Mouse (Mus musculus) ZHBTc4 (cell line): ENCODE measurements at regions not wholly inside any gene's neighbourhood (a gene's known extent, or its start where the extent isn't known, plus 50 kb on each side); places are given as distances from the start of the nearest gene placed in this dataset.
A peak's percentile ranks its signal among the peaks of the same experiment; 100 is the strongest.

Experiments used
- DNase-seq: peaks from one replicate; pipeline ENCODE4 v3.0.0-alpha.2; 2011; ENCODE audit warnings: low read depth, low spot score

DNA sequence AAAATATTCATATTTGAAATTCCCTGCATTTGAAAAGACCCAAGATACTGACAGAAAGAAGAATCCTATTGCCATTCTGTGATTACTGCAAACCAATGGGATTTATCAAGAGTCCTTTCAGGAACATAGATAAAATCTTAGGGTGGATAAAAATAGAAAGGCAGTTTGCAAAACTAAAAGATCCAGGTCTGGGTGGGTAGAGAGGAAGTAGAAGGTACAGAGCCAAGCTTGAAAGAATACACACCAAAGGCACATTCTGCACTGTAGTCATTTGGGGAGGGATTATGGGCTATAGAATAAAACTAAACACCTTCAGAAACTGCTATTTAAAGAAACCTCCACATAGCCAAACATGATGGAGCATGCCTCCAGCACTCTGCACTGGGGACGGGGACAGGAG is 288.5 kb upstream of the 4930412O13Rik start:
- DNase-seq: no peak

DNA sequence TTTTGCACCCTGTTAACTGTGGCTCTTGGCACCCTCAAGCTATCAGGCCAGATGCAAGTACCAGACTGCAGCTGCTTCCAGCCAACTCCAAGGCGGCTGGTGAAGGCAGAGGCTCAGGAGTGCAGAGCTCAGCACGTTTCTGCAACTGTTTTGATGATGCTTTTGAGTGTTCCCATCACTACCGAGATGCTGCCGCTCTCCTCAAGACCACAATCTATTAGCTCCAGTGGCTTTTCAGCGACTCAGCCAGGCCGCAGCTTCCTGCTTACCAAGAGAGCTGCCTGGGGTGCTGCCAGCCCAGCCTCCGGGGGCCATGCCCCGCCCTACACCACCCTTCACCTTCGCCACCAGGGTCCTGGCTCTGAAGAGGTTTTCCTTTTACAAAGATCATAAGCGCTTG is 287.1 kb upstream of the 4930412O13Rik start:
- DNase-seq: peak; percentile 7

DNA sequence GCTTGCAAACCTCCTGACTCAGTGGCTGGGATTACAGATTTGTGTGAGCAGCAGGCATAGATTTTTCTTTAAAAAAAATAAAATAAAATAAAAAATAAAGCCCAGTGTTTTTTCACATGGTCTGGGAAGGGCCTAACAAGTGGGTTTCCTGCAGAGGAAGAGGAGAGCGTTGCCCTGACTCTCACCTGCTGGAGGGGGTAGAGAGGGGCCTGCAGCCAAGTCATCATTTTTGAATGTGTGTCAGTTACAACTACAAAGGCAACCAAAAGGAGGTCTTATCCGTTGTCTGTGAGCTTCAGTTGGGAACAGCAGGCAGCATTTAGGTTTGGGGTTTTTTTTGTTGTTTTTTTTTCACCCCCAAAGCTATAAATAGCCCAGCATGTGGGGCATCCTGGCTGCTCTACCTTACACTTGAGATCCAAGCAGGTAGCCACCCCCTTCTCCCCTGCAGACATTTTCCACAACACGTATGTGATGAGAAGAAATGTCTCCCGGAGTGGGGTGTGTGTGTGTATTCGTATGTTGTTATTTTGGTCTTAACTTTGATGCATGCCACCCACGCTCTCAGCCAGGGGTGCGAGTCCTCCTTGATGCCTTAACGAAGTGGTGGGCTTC is 285.7 kb upstream of the 4930412O13Rik start:
- DNase-seq: no peak

DNA sequence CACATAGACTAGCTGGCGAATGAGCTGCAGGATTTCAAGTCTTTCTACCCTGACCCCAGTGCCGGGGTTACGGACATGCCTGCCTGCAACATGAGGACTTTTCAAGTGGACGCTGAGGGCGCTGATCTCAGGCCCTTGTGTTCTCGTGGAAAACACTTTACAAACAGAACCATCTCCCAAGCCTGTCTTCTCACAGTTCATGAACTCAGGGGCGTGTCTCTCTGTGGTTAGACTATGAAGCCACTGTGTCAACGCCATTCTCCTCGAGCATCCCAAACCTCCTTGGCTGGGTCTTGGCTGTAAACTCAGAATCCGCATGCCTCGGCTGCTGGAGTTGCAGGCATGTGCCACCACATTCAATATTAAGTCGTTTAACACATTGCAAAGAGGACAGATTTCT is 284.9 kb upstream of the 4930412O13Rik start:
- no peak for DNase-seq

DNA sequence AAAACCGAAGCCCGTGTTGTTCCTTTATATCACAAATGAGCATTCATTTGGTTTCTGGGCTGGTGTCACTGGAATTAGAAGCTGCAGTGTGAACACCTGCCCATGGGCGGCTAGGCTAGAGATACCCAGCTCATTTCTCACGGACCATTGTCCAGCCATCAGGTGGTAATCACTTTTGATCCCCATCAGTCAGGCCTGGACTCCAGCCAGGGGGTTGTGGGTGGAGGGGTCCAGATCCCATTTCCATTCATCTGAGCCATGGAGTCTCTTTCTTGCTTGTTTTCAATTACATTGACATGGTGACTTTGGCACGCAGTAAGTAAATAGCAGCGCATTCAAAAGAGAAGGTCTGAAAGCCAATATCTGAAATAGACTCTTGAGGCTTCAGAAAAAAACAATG is 276.1 kb upstream of the 4930412O13Rik start:
- no peak for DNase-seq

- DNase-seq: no peak
Measured at GRCm38 (mm10) chr2:9607547-9607946, 273.5 kb upstream of the 4930412O13Rik start.

DNA sequence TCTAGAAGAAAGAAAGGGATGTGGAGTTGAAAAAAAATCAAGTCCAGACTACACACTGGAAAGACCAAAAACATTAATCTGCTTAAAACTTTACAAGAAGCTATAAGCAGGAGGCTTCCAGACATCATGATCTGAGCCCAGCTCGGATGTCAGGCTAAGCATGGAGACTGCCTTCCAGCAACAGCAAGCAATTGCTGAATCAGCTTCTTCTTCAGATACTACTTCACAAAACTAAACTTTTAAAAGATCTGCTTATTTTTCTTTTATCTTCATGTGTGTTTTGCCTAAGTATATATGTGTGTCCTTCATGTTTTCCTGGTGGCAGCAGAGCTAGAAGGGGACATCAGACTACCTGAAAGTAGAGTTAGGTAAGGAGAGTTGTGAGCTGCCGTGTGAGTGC is 266.6 kb upstream of the 4930412O13Rik start:
- no peak for DNase-seq

DNA sequence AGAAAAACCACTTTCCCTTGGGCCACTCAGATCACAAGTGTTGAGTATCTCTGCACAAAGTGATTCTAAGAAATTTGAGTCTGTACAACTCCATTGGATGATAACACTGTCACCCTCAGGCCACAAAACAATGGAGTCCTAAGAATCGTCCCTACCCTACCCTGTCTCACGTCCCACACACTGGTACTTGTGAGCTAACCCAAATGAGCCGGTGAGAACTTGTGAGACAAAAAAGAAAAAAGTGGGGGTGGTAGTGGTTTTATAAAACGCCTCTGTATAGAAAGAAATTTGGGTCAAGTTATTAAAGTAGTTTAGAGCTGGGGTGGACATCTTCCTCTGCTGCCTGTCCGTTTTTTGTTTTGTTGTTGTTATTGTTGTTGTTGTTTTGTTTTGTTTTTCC is 264.8 kb upstream of the 4930412O13Rik start:
- DNase-seq: no peak

DNA sequence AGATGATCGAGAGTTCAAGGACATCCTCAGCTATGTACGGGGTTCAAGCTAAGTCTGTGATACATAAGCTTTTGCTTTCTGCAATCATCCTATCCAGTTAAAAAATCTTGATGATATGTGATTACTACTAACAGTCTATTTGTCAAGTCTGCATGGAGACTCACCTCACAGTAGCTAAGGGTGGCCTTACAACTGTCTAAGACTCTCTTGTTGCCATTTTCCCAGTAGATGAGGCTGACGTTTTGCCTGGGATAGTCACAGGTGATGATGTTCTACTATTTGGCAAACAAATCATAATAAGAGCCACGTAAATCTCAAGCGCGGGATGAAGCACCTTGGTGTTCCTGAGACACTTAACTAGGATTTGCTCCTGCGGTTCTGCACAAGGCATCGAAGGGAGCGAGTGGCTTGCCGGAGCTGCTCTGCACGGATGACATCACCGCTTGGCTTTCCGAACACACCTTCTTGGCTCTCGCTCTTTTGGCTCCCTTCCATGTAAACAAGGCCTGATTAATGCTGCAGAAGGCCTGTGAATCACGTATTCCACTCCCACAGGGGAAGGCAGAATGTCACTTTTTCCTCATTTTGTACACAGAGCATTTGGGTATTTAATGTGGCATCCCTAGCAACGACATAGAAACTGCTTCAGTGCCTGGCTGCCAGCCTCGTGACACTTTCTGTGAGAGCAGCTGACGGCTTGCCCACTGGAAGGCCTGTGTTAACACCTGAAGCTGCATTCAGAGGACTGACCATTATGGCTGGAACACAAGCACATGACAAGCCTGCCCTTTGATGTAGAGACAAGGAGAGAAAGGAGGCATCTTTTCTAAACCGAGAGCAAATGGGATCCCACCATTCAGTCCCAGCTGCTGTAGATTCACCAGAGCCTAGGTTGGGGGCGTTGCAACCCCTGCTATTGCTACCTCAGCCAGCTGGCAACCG is 260.5 kb upstream of the 4930412O13Rik start:
- no peak for DNase-seq

- DNase-seq: no peak
Measured at GRCm38 (mm10) chr2:9623702-9624101, 257.4 kb upstream of the 4930412O13Rik start.

DNA sequence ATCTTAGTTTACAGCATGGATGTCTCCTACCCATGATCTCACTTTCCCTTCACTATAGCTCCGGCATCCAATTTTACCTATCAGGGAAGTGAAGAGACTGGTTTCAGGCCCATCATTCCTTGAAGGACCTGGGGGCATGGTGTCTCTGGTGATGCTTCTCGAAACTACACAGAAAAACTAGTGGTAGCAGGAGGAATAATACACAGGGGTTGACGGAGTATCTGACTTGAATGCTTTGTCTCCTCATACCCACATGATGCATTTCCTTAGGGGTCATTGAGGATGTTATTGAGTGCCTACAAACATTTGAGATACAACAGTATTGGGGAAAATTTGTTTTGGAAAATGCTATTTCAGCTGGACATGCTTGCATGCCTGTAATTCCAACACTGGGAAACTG is 253.0 kb upstream of the 4930412O13Rik start:
- no peak for DNase-seq

- DNase-seq: no peak
Measured at GRCm38 (mm10) chr2:9632719-9633446, 248.2 kb upstream of the 4930412O13Rik start.

DNA sequence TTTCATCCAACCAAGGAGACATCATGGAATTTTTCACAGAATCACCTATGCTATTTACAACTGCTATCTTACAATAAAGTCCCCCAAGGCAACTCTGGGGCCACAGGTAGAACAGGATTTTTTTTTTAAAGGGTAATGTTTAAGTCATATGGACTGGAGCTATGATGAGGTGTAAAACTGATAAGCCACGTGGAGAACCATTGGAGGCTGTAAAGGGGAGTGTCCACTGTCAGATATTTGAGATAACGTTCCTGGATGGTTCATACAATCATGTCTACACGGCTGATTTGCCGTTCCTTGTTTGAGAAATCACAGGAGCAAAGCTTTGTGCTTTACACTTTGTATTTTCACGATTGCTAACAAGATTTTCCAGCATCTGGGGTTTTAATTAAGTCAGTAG is 241.8 kb upstream of the 4930412O13Rik start:
- DNase-seq: no peak

- DNase-seq: no peak
Measured at GRCm38 (mm10) chr2:9641629-9642028, 239.4 kb upstream of the 4930412O13Rik start.

- no peak for DNase-seq
Measured at GRCm38 (mm10) chr2:9642411-9642810, 238.6 kb upstream of the 4930412O13Rik start.

GRCm38 (mm10) chr2:9646466-9646865 is 234.6 kb upstream of the 4930412O13Rik start:
- peak; percentile 25 for DNase-seq

GRCm38 (mm10) chr2:9646963-9647362 is 234.1 kb upstream of the 4930412O13Rik start:
- DNase-seq: peak; percentile 77

GRCm38 (mm10) chr2:9650082-9650481 is 231.0 kb upstream of the 4930412O13Rik start:
- no peak for DNase-seq

DNA sequence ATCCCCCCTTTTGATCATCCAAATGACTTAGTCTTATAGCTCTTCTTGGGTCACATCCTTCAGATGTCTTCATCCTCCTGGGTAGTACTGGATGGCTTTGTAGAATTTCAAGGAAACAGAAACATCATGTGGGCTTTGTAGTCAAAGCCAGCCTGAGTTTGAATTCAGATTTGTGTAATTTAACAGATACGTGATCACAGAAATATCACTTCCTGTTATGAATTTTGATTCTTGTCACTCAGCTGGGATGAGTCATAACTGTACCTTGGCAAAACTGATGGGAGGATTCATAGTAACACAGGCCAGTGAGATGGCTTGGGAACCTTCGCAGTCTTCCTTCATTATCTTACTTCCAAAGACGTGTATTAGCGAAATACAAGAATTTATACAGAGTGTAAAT is 222.2 kb upstream of the 4930412O13Rik start:
- DNase-seq: no peak

- DNase-seq: peak; percentile 72
Measured at GRCm38 (mm10) chr2:9669621-9670020, 211.4 kb upstream of the 4930412O13Rik start.

- DNase-seq: no peak
Measured at GRCm38 (mm10) chr2:9681691-9682152, 199.3 kb upstream of the 4930412O13Rik start.

DNA sequence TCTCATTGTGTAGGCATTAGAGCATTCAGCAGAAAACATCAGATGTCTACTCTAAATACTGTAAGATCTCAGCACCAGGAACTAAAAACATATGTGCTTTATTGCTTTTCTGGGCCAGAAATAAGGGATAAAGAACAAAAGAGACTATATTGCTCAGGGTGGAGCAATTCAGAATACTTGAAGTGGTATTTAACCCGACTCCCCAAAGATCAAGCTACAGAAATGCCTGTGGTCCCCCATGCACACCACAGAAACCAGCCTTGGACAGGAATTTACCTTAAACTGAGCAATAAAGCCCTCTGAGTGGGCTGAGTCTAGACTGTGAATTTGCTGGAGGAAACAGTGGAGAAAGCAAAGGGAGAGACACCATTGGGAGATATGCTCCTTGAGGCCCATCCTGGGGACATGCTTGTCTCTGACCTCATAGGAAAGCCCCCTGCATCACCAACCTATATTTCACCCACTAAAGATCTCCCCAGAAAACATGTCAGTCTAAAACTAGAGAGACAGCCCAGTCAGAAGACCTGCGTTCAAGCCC is 197.3 kb upstream of the 4930412O13Rik start:
- no peak for DNase-seq
